Mouse (Mus musculus) E14TG2a.4 (cell line): ENCODE data around the gene Spen.

ENCODE experiments used
- H3K27me3 ChIP-seq: 2 replicates; pipeline ENCODE4 v1.6.1; 2014; ENCODE audit warnings: low read length, control low read depth; ENCODE audit not compliant: insufficient read depth
- H3K36me3 ChIP-seq: 2 replicates; pipeline ENCODE4 v1.6.1; 2014; ENCODE audit warnings: low read length, control low read depth; ENCODE audit not compliant: insufficient read depth
- H3K4me1 ChIP-seq: replicated peaks from 2 replicates; pipeline ENCODE4 v1.6.1; 2014; ENCODE audit warnings: low read depth, low read length, control low read depth
- H3K4me3 ChIP-seq: replicated peaks from 2 replicates; pipeline ENCODE4 v1.5.1; 2014; ENCODE audit warnings: mild to moderate bottlenecking, low read length
- H3K9me3 ChIP-seq: 2 replicates; pipeline ENCODE4 v1.6.1; 2014; ENCODE audit warnings: low read length, control low read depth
- CTCF ChIP-seq: conservative IDR thresholded peaks from 2 replicates; pipeline ENCODE4 v1.5.1; 2014; ENCODE audit warnings: low read length
- NANOG ChIP-seq: IDR thresholded peaks from 2 replicates; pipeline ENCODE4 v1.6.1; 2014; ENCODE audit warnings: borderline replicate concordance, low read length, mixed read lengths
- POU5F1 ChIP-seq: IDR thresholded peaks from 2 replicates; pipeline ENCODE4 v1.6.1; 2014; ENCODE audit warnings: low read length, borderline replicate concordance

Gene Spen

DNA sequence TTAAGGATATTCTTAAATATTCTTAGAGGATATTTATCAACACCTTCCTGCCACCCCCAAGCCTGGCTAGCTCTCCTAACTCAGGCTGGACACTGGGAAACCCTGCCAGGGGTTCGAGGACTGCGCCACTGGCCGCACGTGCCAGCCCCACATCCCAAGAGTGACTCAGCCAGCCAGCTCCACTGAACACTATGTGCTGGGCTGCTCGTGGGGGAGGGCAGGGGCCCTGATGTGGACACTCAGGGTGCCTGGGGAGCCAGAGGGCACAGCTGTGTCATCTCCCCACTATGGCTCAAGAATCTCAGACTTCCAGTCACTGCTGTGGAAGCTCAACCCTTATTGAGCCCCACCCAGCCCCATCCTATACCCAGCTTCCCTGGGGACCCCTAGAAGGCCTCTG is 115.1 kb downstream of the Spen start:
- Histone ChIP-seq H3K36me3 (no peaks in the 10 kb centered on the region), H3K27me3 (peaks cover 23% of the 10 kb centered on the region), H3K4me3 (no peak overlapping the region), H3K4me1 (peaks cover 53% of the 10 kb centered on the region), H3K9me3 (no peaks in the 10 kb centered on the region)
- no peak for TF ChIP-seq CTCF
- TF ChIP-seq NANOG: no peak

- Histone ChIP-seq H3K4me1 (peaks cover 49% of the 10 kb centered on the region), H3K36me3 (no peaks in the 10 kb centered on the region), H3K9me3 (no peaks in the 10 kb centered on the region), H3K4me3 (no peak overlapping the region), H3K27me3 (peaks cover 23% of the 10 kb centered on the region)
- TF ChIP-seq CTCF: no peak
- TF ChIP-seq NANOG: no peak
- no peak for TF ChIP-seq POU5F1
Measured at GRCm38 (mm10) chr4:141422841-141423240, 115.6 kb downstream of the Spen start.

DNA sequence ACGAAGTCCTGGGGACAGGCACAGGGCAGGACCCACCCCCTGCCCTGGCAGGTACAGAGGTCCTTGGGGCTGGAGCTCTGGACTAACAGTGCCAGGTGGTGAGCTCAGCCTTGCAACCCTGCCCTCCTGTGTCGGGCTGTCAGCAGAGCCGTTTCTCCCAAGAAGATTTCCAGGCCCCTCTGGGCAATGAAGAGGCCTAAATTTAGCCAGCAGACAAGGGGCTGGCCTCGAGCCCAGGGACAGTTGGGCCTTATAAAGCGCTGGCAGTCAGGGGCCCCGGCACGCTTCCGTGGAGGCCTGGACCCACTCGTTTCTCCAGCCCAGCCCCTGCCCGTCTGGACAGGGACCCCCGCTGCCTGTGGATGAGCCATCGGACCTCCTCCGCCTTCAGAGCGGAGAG is 117.0 kb downstream of the Spen start:
- H3K9me3 ChIP-seq: no peaks in the 10 kb centered on the region
- no peak overlapping the region; the same call in 1 of the 2 replicates for H3K4me3 ChIP-seq
- TF ChIP-seq CTCF (no peak), POU5F1 (no peak), NANOG (no peak)
- H3K27me3 ChIP-seq: peaks cover 23% of the 10 kb centered on the region
- H3K36me3 ChIP-seq: no peaks in the 10 kb centered on the region
- peaks cover 35% of the 10 kb centered on the region for H3K4me1 ChIP-seq

DNA sequence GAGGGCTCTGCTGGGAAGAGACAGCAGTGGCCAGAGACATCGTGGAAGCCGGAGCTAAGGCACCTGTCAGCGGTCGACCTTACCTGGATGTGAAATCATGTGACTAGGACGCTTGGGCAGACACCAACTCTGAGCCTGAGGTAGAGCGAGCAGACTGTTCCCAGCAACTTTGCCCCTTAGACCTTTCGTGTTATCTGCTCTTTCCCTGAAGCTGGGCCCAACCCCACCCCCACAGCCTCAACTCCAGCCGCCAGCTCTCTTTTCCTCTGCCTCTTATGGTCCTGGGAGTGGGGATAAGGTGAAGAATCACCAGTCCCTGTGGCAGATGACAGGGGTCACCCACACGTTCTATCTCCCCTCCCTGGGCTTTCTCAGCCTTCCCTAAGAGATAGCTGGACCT is 117.5 kb downstream of the Spen start:
- no peaks in the 10 kb centered on the region for H3K9me3 ChIP-seq
- H3K4me1 ChIP-seq: peaks cover 32% of the 10 kb centered on the region
- no peak overlapping the region; the same call in 1 of the 2 replicates for H3K4me3 ChIP-seq
- no peaks in the 10 kb centered on the region for H3K36me3 ChIP-seq
- TF ChIP-seq CTCF (no peak), POU5F1 (no peak), NANOG (no peak)
- peaks cover 28% of the 10 kb centered on the region for H3K27me3 ChIP-seq

DNA sequence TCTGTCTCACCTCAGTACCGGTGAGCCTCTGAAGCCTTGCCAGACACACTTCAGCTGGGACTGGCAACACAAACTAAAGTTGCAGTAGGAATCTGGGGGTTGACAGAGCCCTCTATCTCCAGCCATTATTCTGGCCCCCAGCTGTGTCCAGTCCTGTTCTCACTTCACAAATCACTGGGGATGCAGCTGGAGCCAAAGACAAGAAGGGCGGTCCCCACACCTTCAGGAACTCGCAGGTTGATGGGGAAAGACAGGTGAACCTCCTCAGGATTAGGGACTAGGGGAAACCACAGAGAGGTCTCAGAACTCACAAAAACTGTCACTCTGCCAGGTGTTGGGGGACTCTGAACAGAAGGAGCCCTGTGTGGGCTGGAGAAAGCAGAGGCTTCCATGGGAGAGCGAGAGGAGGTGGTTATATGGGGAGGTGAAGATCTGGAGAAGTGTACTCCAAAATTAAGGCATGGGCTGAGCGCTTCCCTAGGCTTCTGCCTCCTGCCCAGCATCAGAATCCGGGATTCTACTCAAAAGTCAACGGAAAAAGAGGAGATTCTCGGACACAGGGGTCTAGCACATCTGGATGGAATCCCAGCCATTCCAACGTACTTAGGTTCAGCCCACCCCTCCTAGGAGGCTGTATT is 118.1 kb downstream of the Spen start, which contains the start of gene Hspb7:
Hspb7 (plus strand) TSS at position 588 of the 638 bp plus-strand sequence.
- H3K9me3 ChIP-seq: no peaks in the 10 kb centered on the region
- no peaks in the 10 kb centered on the region for H3K36me3 ChIP-seq
- no peak within 1 kb of the TSS; the same call in 1 of the 2 replicates for H3K4me3 ChIP-seq
- H3K27me3 ChIP-seq: peaks cover 34% of the 10 kb centered on the region
- TF ChIP-seq CTCF (no peak), POU5F1 (no peak), NANOG (no peak)
- H3K4me1 ChIP-seq: peaks cover 31% of the 10 kb centered on the region

DNA sequence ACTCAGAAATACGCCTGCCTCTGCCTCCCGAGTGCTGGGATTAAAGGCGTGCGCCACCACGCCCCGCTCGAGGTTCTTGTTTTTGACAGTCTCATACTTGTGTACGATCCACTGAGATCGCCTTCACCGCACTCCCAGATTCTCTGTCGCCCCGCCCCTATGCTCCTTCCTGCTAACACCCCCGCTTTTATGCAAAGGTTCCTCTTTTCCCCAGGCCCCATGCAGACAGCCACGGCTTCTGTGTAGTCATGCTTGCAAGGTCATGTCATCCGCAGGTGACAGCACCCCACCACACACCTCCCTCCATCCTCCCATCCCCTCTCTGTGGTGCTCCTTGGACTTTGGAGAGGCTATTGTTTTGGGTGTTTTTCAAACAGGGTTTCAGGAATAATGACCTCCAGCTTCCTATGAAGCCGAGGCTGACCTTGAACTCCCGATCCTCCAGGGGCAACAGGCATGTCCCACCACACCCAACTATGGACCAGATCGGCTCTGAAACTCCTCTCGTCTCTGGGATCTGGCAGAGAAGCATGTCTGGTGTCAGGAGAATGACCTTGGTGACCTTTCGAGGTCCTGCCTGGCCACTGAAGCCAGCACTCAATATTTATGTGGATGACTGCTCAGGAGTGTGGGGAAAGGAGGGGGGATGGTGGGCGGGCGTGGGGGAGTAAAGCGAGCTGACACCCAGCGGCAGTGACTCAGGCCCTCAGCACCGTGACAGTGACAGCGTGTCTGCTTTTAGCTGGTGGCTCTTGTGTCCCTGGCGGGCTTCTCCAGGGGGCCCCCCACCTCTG is 118.8 kb downstream of the Spen start:
- no peak for TF ChIP-seq POU5F1
- TF ChIP-seq CTCF: no peak
- no peak for TF ChIP-seq NANOG
- Histone ChIP-seq H3K4me3 (no peak overlapping the region), H3K4me1 (peaks cover 24% of the 10 kb centered on the region), H3K27me3 (peaks cover 34% of the 10 kb centered on the region), H3K36me3 (no peaks in the 10 kb centered on the region), H3K9me3 (no peaks in the 10 kb centered on the region)
